Mouse (Mus musculus): Measurements from ENCODE around the gene Erich2.
"Not testable (repeated sequence)": the region's sequence is repeated elsewhere in the genome, so short reads cannot be mapped to it uniquely, and the experiment has no call there.

Erich2 gene

DNA sequence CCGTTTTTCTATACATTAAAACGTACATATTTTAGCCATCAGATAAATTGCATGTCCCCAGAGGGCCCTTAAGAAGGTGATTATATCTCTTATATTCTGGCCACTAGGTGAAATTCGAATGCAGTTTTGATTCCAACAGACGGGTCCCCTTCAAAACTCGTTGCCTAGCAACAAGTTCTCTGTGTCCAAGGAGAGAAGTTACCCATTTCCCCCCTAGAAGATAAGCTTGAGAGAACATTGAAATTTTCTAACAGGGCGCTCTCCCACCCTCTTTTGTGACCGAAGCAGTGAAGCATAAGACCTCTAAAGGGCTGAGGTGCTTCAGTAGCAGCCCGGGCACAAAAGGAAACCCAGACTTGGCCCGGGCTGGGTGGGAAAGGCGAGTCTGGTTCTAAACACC lies at the start of gene Erich2:
Gene Erich2 (plus strand): TSS at position 324 of the 400 bp plus-strand sequence.
- no peak for DNase-seq (ENCODE audit: low read depth, low spot score)

- DNase-seq (ENCODE audit: low read depth, low spot score) = no peak
Observed at GRCm38 (mm10) chr2:70463606-70464005, 45.0 kb upstream of the Erich2 start.

- no peak for DNase-seq (ENCODE audit: low read depth, low spot score)
Observed at GRCm38 (mm10) chr2:70471136-70471535, 37.5 kb upstream of the Erich2 start.

- DNase-seq (ENCODE audit: low read depth, low spot score) = no peak
Observed at GRCm38 (mm10) chr2:70471861-70472620, 36.6 kb upstream of the Erich2 start.

GRCm38 (mm10) chr2:70497715-70498318 lies 10.8 kb upstream of the Erich2 start:
- DNase-seq (ENCODE audit: low read depth, low spot score) = no peak

DNA sequence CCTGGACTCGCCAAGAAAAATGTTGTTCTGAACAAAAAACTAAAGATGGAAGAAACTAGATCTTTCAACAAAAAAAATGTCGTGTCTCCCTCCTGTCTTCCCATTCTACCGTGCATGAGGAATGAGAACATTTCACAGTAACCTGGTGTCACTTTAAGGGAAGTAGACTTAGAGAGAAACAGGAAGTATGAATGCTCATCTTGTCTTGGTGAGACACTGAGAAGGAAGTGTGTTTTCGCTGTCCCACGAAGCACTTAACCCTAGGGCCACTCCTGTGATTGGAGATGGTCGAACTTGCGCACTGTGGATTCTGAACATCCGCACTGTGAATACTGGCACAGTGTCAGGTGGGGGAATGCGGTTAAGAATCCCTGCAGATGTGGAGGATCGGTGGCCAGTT lies 5.2 kb upstream of the Erich2 start:
- DNase-seq (ENCODE audit: low read depth, low spot score) = no peak

- DNase-seq (ENCODE audit: low read depth, low spot score) = no peak
Observed at GRCm38 (mm10) chr2:70505229-70505628, 3.4 kb upstream of the Erich2 start.

- no peak for DNase-seq (ENCODE audit: low read depth, low spot score)
Observed at GRCm38 (mm10) chr2:70505896-70506295, 2.7 kb upstream of the Erich2 start.

GRCm38 (mm10) chr2:70506372-70506771 lies 2.2 kb upstream of the Erich2 start:
- no peak for DNase-seq (ENCODE audit: low read depth, low spot score)

- no peak for DNase-seq (ENCODE audit: low read depth, low spot score)
Observed at GRCm38 (mm10) chr2:70509021-70509632, 508 bp downstream of the Erich2 start.

- not testable (repeated sequence) for DNase-seq (ENCODE audit: low read depth, low spot score)
Observed at GRCm38 (mm10) chr2:70538283-70538682, 29.7 kb downstream of the Erich2 start.

- no peak for DNase-seq (ENCODE audit: low read depth, low spot score)
Observed at GRCm38 (mm10) chr2:70550671-70551070, 42.1 kb downstream of the Erich2 start.

- DNase-seq (ENCODE audit: low read depth, low spot score) = no peak
Observed at GRCm38 (mm10) chr2:70551446-70551845, 42.8 kb downstream of the Erich2 start.

DNA sequence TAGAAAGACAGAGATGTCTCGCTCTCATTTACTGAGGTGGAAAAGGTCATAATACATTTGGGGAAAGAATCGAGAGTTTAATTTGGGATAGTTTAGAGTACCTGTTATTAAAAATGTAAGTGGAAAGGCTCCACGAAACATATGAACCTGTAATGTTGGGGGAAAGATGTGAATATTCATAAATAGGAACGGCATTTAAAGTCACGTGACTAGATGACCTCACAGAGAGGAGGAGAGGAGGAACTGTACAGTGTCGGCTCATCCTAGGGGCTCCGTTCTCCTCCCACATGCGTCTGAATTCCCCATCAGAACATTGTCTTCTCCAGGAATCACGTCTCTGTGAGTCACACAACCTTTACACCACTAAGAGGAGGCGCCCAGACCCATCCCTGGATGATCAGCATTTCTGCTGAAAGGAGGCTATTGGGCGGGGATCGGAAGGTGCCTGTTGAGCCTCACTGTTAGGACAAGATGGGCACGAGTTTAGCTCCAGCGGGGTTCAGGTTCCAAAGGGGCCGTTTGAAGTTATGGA lies 43.5 kb downstream of the Erich2 start:
- no peak for DNase-seq (ENCODE audit: low read depth, low spot score)

- no peak for DNase-seq (ENCODE audit: low read depth, low spot score)
Observed at GRCm38 (mm10) chr2:70552772-70553171, 44.2 kb downstream of the Erich2 start, which contains the start of gene Gad1. TSS of gene Gad1 (plus strand) at chr2:70553072.

DNA sequence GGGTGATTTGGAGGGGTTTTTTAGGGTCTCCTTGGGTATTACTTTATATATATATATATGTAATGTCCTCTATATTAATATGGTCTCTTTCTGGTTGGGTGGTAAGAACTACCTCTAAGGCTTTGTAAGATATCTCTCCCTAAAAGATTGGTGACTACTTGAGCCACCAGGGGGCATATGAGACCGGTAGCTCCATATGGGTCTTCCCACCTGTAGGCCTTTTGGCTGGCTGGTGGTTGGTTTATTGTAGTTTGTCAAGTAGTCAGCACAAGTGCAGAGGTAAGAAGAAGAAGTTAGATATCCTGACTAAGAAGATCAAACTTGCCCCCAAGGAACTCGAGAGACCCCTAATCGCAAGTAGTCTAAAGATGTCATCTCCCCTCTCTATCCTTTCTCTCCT lies 45.2 kb downstream of the Erich2 start:
- no peak for DNase-seq (ENCODE audit: low read depth, low spot score)

DNA sequence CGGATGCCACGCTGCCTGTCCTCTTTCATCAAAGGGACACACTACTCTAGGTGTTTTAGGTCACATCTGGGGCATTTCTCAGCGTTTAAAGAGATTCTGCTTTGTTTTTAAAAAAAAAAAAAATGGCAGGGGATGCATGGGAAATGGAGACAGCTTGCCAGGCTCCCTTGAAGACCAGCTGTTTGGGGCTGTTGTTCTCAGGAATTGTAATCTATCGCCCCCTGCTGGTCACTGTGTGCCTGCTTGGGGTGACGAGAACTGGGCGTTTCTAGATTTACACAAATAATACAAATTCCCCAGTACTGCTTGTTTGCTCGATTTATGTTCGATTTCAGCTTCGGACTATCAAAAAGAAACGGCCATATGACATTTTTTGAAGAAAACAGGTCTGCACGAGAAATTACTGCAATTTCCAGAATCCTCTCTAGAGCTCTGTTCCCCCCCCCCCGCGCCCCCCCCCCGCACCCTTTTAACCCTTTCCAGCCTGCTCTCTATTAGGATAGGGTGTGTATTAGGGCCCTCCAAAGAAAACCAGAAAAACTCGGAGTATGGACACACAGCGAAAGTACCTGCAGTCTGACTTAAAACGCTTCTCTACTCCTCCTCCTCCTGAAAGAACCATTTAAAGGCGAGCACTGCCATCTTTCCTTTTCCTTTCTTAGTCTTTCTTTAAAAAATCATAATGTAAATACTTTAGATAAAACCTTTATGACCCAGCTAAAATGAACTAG lies 49.7 kb downstream of the Erich2 start:
- DNase-seq (ENCODE audit: low read depth, low spot score) = peak; percentile 34

DNA sequence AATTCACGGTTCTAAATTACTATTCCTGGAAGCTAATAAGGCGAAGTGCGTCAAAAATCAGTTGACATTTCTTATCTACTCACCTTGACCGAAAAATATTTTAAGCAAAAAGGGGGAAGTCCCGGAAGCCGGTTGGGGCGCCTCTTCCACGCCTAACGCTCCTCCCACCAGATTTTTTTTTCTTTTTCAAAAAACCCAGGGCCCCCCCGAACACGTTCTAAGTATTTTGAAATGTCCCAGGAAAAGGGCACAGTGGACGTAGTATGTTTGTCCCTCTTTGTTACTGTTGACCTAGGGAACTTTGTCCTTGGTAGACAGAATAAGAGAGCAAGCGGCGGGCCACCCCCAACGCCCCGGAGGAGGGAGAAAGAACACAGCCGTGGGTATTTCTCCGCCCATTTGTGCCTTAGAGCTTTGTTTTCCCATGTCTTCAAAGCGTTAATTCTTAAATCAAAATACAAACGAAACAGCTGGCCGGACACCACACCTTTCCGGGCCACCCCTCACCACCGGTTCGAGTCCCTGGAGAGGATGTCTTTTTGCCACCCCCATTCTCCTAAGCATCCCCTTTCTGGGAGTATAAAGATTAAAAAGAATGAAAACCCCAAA lies 50.3 kb downstream of the Erich2 start:
- no peak for DNase-seq (ENCODE audit: low read depth, low spot score)

DNA sequence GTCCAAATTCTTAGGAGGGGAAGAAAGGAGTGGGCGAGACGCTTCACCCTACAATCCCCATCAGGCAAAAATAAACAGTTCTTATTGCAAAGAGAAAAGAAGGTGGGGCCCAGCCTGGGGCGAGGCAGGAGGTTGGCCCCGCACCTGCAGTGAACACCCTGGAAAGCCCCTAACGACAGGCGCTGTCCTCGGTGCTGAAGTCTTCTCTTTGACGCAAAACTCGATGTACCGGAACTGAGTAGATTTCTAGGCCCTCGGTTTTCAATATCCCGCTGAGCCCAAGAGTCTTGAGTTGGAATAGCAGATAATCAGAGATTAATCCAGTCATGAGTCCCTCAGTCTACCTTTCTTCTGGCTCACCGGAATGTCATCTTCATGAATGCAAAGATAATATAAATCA lies 50.9 kb downstream of the Erich2 start:
- no peak for DNase-seq (ENCODE audit: low read depth, low spot score)

DNA sequence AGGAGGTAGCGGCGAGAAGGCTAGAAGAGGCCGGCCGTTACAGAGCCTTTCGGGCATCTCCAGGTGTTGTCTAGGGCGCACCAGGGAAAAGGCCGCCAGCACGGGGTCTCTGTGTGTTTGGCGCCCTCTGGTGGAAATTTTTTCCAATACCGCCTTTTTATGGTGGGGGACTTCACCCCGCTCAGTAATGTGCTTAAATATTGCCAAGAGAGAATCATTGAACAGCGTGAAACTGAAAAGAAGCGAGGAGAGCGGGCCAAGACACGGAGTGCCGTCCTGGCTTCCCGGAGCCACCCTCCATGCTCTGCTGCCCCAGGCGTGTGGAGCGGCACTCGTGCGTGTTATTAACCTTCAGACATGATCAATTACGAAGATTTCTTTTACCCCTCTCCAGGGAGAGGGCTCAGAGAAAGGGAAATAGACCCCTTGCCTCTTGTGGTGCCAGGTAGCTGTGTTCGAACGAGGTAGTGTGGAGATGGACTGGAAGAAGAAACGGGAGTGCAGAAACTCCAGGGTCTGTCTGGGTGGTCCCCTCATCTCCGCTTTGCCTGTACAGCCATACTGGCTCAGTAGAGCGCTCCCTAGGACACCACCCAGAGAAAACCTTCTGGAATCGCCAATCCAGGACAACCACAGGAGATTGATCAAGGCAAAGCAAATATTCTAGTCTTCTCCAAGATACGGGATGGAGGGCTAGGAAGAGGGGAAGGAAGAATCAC lies 52.6 kb downstream of the Erich2 start:
- no peak for DNase-seq (ENCODE audit: low read depth, low spot score)

DNA sequence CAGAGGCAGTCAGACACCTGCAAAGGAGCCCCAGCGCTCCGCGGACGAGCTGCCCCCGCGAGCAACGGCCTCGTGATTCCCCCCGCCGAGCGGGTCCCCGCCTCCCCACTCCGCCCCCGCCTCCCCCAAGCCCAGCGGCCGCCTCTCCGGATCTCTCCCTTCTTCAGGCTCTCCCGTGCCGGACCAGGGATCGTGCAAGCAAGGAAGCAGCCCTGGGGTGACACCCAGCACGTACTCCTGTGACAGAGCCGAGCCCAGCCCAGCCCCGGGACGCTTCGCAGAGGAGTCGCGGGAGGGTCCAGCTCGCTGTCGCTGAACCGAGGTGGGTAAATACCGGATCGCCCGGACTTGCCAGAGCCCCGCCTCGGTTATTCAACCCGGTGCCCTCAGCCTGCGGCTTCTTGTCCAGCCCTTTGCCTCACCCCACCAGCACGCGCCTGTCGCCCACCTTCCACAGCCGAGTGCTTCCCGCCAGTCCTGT lies 53.4 kb downstream of the Erich2 start:
- no peak for DNase-seq (ENCODE audit: low read depth, low spot score)
